Mouse (Mus musculus): ENCODE measurements at regions not wholly inside any gene's neighbourhood (a gene's known extent, or its start where the extent isn't known, plus 50 kb on each side); places are given as distances from the start of the nearest gene placed in this dataset.

GRCm38 (mm10) chr15:36345413-36345812, 662.2 kb downstream of the Zfp706 start:
- peak; percentile 16 to 23 for DNase-seq

GRCm38 (mm10) chr15:36339971-36340550, 667.5 kb downstream of the Zfp706 start:
- DNase-seq = peak; percentile 12 to 16

- no peak for DNase-seq
These were observed 668.8 kb downstream of the Zfp706 start for GRCm38 (mm10) chr15:36338766-36339165.

- DNase-seq = no peak
These were observed 670.7 kb downstream of the Zfp706 start for GRCm38 (mm10) chr15:36336857-36337256.

GRCm38 (mm10) chr15:36335116-36335515, 672.5 kb downstream of the Zfp706 start:
- no peak for DNase-seq

GRCm38 (mm10) chr15:36334436-36335113, 673.0 kb downstream of the Zfp706 start:
- no peak for DNase-seq

- DNase-seq = peak in 1 of 2 experiments; percentile 17
These were observed 673.7 kb downstream of the Zfp706 start for GRCm38 (mm10) chr15:36333857-36334256.

- DNase-seq = peak; percentile 16 to 27
These were observed 674.3 kb downstream of the Zfp706 start for GRCm38 (mm10) chr15:36333265-36333664.

Data from cerebellum, postnatal 10 days (tissue).